Mouse (Mus musculus) brain, adult 2 months (tissue): ENCODE results near the gene Gsn.

Source experiments
- DNase-seq: peaks from one replicate; pipeline ENCODE4 v3.0.0; 2011; ENCODE audit warnings: low read depth, low spot score

Gene Gsn

DNA sequence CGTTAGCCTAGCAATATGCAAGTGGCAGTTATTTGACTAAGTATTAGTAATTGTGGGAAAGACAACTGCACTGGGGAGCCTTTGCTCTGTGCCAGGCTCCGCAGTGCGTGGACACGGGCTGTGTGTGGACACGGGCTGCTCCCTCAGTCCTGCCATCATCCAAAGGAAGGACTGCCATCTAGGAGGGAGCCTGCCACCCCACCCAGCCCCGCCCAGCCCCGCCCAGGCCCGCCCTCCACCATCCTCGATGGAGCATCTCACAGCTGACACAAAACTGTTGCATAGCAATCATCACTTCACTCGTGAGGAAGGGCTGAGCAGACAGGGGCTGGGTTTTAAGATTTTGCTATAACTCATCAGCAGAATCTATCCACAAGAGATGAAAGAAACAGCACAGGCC lies 69.8 kb downstream of the Gsn start:
- DNase-seq = no peak

GRCm38 (mm10) chr2:35326931-35327330 lies 70.8 kb downstream of the Gsn start:
- no peak for DNase-seq

DNA sequence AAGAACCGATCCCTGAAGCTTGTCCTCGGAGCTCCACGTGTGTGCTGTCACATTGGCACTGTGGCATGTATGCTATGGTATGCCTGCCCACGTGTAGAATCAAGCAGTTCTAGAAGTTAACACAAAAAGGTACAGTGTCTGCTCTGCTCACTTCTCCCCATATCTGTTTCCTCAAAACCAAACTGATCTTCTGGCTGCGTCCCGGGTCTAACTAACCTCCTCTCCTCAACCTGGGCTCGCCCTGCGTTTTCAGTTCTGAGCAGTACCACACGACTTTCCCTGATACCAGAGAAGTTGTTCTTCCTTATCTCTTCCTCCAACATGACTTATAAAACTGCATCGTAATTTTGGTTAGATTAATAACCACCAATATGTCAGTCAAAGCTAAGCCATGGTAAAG lies 71.4 kb downstream of the Gsn start:
- DNase-seq = no peak

GRCm38 (mm10) chr2:35328064-35328792 lies 72.0 kb downstream of the Gsn start:
- peak; percentile 93 for DNase-seq

- DNase-seq = no peak
Observed at GRCm38 (mm10) chr2:35329061-35329460, 72.9 kb downstream of the Gsn start.

- no peak for DNase-seq
Observed at GRCm38 (mm10) chr2:35331205-35331604, 75.0 kb downstream of the Gsn start.

GRCm38 (mm10) chr2:35333670-35334069 lies 77.5 kb downstream of the Gsn start:
- no peak for DNase-seq

DNA sequence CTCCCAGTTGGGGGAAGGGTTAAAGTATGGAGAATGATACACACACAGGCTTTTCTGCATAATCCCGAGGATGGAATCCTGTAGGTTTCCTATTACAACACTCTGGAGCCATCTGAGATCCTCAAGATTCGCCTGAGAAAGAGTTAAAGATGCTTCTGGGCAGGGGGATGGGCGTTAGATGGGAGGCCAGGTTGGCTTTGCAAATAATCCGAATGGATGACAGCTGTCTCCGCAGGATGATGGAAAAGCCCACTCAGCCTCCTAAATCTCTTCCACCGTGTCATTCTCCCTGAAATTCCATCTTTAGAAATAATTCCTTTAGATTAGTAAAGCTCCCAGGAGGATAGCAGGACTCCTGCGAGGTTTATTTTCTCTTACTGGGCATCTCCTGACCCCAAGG lies 79.4 kb downstream of the Gsn start:
- peak; percentile 8 for DNase-seq

DNA sequence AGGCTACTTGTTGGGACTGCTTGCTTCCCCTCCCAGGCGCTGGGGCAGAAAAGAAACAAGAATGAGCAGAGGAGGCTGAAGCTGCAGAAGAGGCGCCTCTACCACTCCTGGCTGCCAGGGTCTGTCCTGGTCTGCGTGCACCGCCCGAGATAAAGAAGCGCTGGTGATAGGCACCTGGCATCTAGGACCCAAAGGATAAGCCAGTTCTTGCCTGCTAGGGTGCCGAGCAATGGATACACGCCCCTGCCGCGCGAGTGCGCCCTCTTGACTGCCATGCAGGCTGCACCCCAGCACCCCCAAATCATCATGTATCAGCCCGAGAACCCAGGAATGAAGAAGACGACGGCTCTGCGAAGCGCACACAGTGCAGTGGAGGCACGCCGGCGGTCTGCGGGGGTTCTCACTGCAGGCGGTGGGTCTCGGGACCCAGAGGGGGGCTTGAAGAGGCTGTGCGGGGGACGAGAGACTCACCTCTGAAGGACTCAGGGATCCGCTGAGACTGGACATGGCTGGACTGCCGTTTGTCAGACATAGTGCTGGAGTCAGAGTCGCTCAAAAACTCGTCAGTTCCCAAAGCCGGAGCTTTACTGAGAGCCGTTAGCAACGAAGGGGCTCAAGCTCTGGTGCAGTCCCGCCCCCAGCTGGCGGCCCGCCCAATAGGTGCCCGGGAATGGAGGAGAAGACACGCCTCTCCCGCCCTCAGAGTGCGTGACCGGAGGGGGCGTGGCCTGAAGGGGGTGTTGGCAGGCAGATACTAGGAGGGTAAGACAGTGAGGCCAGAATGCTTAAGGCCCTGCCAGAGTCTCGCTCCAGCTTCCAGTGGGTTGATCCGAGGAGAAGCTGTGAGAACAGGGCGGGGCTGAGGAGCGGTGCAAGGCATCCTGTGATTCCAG lies 80.5 kb downstream of the Gsn start, which contains the start of gene Stom:
Gene Stom, minus strand, starts transcription at position 589 of the 893 bp plus-strand sequence.
- peak; percentile 98 for DNase-seq

DNA sequence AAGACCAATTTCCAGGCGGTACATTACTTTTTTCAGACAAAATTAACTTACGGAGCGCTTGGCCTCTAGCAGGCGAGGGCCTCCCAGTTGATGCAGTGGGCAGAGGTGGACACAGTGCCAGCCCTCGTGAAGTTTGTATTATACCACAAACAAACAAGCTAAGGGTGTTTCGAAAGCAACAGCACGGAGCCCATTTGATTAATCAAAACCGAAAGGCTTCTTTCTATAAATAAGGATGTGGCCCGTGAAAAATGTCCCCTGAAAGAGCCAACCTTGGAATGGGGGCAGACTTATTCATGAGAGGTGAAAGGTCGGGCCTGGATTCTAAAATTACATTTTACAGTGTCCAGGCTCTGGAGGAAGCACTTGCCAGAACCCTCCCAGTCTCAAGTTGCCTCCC lies 81.2 kb downstream of the Gsn start:
- no peak for DNase-seq

DNA sequence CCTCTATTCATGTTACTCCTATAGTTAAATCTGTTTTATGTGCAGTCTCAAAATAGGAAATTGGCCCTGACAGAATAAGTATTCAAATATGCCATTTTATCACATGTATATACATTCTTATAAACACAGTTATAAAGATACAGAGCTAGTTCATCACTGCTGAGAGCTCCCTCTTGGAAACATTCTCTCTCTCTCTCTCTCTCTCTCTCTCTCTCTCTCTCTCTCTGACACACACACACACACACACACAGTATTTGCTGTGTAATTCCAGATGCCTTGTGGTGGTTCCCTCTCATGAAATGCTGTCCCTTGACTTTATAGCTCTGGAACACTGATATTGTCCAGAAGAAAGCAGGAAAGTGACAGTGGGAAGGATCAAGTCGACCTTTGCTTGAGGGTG lies 81.9 kb downstream of the Gsn start:
- no peak for DNase-seq

- no peak for DNase-seq
Observed at GRCm38 (mm10) chr2:35338707-35339106, 82.5 kb downstream of the Gsn start.

- DNase-seq = no peak
Observed at GRCm38 (mm10) chr2:35342605-35343004, 86.4 kb downstream of the Gsn start.

DNA sequence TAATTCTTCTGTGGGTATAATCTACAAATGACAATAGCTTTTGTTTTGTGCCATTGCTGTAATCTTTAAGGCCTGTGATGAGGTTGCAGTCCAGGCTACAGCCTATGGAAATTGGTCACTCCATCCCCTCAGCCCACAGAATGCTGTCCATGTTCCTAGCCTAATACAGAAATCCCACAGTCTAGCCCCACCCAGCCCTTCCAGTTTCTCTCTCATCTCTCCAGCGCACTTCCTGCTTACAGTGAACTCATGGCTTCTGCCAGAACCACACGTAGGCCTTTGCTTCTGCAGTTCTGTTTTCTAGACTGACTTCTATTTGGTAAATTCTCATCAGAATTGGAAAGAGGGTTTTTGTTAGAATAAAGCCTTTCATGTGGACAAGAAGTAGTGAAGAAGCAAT lies 89.8 kb downstream of the Gsn start:
- DNase-seq = no peak

- peak; percentile 78 for DNase-seq
Observed at GRCm38 (mm10) chr2:35349184-35349583, 93.0 kb downstream of the Gsn start.
